Mouse (Mus musculus): ENCODE measurements around the gene Fblim1.
A peak's percentile ranks its signal among the peaks of the same experiment; 100 is the strongest.

Gene Fblim1

GRCm38 (mm10) chr4:141624983-141625773 lies 19.3 kb upstream of the Fblim1 start:
- DNase-seq, result no peak

GRCm38 (mm10) chr4:141624134-141624533 lies 18.2 kb upstream of the Fblim1 start:
- DNase-seq, result no peak

- DNase-seq, result no peak
Observed at GRCm38 (mm10) chr4:141623666-141624065, 17.8 kb upstream of the Fblim1 start, which contains the start of gene Slc25a34. TSS of gene Slc25a34 (minus strand) at chr4:141623821.

DNA sequence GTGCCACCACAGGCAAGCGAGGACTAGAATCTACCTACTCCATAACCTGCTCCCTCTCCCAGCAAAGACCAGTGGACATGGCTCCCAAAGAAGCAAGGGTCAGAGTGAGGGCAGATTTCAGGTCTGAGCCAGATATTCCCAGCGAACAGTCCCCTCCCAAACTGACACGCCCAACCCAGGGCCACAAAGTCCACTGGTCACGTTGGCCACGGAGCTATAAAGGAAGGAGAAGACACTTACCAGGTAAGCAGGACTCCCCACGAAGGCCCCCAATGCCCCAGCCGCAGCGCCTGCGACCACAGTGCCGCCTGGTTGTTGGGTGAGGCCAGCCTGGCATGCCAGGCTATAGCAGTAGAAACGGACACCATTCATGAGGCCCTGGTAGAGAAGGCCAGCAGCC lies 17.1 kb upstream of the Fblim1 start:
- DNase-seq, result no peak

GRCm38 (mm10) chr4:141622580-141622979 lies 16.7 kb upstream of the Fblim1 start:
- DNase-seq, result no peak

DNA sequence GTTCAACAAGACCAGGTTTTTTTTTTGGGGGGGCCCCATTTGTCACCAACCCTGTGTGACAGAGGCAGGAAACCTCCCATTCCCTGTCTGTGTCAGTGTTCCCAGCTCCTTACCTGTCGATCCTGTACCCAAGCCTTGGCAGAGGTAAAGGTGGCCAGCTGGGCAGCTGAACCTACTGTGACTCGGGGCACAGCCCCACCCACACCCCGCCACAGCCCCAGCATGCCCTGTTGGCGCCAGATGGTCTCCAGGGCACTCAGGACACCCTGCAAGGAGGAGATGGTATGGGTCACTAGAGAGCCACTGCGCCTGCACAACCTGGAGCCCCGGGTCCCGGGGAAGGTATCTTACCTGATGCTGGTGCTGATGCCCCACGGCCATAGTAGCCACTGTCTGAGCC lies 16.2 kb upstream of the Fblim1 start:
- DNase-seq, result no peak

GRCm38 (mm10) chr4:141621297-141621696 lies 15.4 kb upstream of the Fblim1 start:
- no peak for DNase-seq

DNA sequence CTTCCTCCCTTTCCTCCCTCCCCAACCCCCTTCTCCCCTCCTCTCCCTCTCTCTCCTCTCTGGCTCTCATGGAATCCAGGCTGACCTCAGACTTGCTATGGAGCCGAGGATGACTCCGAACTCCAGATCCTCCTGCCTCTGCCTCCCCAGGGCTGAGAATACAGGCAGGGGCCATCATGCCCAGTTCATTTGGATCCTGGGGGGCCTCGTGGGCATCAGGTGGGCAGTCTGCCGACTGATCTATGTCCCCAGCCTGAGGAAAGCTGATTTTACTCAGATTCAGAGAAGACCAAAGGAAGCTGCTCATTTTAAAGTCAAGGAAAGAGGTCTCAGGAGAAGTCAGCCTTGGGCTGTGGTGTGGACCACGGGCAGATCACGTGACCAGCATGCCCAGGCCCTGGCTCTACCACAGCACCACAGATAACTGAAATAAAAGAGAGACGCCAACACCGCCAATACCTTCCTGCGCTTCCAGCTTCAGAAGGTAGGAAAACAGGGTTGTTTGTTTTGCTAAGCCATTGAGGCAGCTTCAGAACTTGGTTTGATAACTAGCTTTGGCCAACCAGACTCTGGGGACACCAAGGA lies 13.5 kb upstream of the Fblim1 start:
- no peak for DNase-seq

- DNase-seq, result peak; percentile 67 to 74
Observed at GRCm38 (mm10) chr4:141618565-141619243, 12.8 kb upstream of the Fblim1 start, which contains the start of gene Tmem82. TSS of gene Tmem82 (minus strand) at chr4:141618633.

DNA sequence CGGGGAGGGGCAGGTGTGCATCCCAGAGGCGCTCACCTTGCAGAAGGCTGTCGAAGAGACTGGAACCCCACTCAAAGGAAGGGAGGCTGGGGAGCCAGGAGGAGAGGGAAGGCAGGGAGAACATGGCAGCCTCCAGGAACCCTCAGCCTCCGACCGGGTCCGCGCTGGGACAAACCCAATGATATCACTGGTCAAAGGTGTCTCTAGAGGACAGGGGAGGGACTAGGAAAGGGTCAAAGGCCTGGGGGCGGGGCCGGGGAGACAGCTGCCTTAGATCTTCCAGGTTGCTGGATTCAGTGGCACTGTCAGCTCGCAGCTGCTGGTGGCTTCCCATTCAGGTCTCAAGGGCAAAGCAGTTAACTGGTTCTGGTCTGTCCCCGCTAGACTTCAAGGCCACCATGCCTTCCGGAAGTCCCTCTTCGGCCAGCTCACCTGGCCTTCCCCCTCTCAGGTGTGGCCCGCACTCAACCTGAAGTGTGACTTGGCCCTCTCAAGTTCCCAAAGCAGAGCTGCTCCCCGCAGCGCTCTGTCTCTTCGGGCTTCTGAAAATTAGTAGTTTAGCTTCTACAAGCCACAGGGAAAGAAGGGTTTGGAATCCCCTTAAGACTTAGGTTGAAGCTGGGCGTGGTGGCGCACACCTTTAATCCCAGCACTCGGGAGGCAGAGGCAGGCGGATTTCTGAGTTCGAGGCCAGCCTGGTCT lies 12.1 kb upstream of the Fblim1 start:
- no peak for DNase-seq

- peak; percentile 43 to 46 for DNase-seq
Observed at GRCm38 (mm10) chr4:141617299-141617698, 11.4 kb upstream of the Fblim1 start.

DNA sequence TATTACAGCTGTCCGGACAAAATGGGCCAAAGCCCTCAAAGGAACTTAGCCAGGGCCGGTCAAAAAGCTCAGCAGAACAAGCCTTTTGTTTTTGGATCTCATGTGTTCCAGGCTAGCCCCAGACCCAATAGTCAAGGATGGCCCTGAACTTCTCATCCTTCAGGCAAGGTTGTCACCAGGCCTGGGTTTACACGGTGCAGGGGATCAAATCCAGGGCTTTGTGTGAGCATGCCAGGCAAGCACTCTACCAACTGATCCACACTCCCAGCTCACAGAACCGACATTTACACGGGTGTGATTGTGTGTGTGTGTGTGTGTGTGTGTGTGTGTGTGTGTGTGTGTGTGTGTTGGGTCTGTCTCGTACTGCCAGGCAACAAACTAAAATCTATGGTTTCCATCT lies 10.9 kb upstream of the Fblim1 start:
- DNase-seq, result no peak

DNA sequence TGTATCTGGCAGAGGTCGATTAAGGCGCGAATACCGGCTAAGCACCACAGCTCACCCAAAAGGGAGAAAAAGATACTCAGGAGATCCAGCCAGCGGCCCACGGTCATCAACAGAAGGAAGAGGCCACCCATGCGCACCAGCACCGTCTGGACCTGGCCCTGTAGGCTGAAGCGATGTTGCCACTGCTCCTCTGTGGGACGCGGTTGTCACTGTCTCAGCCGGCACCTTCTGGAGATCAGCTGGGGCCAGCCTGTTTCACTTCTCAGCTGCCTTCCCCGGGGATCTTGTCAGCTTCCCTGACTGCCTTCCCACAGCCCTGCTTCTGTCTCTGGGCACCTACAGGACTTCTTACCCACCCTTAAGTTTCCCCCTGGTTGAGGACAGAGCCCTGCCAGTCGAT lies 9.1 kb upstream of the Fblim1 start:
- no peak for DNase-seq

DNA sequence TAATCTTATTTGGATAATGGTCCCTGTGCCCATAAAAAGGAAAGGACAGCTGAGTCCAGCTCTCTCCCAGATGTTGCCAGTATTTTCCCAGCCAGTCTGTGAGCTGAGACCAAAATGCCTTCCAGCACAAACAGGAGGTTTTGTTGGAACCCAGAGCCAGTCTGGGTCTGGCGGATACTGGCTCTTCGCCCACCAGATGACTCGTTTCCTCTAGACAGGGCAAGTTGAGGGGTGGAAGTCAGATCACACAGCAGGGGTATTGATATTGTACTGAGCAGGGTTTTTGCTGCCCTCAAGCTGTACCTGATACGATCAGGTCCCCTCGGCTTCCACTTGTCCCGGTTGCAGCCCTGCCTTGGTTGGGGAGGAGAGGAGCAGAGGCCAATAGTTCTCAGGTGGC lies 3.6 kb upstream of the Fblim1 start:
- DNase-seq, result no peak

DNA sequence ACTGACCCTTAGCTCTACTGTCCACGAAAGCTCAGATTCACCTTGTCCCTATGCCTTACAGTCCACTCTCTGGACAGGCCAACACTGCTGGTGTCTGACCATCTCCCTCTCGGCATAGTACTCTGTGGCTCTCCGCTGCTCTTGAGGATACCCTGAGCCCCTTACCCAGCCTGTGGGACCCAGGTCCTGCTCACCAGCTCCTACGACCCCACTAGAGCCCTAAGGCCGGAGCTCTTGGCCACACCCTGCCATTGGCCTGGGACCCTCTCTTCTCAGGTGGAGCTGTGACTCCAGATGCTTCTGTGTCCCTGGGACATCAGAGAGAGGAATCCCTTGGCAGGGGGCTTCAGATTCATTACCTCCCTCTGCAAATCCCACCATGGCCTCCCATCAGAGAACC lies 475 bp downstream of the Fblim1 start:
- no peak for DNase-seq

- no peak for DNase-seq
Observed at GRCm38 (mm10) chr4:141604493-141604892, 1.4 kb downstream of the Fblim1 start.

DNA sequence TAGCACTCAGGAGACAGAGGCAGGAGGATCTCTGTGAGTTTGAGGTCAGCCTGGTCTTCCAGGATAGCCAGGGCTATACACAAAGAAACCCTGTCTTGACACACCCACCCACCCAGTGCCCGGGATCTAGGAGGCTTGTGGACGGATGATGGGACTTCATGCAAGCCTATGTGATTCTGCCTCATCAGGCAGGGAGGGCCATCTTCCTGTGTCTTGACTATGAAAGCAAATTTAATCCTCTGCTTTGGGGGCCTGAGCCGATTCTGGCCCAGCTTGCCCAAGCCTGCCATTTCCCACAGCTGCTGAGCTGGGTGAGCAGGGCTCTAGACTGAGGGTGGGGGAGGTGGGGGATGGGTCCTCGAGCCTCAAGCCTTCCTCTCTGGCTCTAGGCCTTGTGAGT lies 2.0 kb downstream of the Fblim1 start:
- no peak for DNase-seq

GRCm38 (mm10) chr4:141602523-141603223 lies 3.2 kb downstream of the Fblim1 start:
- DNase-seq, result no peak

- DNase-seq, result no peak
Observed at GRCm38 (mm10) chr4:141601148-141601862, 4.6 kb downstream of the Fblim1 start.

DNA sequence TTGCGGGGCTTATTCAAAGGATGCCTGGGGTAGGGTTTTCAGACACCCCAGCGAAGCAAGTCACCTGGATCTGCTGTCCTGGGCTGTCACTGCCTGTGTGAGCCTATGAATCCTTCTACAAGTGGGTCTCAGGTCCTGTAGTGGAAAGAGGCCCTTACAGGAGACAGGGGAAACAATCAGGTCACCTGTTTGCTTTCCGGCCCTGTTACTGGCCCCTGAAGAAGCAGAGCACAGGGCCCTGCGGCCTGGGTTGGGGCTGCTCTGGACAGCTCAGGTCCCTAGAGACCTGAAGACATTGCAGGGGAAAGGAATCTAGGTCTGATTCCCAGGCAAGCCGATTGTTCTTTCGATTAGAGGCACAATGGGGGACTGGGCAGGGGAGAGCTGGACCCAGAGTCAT lies 5.5 kb downstream of the Fblim1 start:
- no peak for DNase-seq

DNA sequence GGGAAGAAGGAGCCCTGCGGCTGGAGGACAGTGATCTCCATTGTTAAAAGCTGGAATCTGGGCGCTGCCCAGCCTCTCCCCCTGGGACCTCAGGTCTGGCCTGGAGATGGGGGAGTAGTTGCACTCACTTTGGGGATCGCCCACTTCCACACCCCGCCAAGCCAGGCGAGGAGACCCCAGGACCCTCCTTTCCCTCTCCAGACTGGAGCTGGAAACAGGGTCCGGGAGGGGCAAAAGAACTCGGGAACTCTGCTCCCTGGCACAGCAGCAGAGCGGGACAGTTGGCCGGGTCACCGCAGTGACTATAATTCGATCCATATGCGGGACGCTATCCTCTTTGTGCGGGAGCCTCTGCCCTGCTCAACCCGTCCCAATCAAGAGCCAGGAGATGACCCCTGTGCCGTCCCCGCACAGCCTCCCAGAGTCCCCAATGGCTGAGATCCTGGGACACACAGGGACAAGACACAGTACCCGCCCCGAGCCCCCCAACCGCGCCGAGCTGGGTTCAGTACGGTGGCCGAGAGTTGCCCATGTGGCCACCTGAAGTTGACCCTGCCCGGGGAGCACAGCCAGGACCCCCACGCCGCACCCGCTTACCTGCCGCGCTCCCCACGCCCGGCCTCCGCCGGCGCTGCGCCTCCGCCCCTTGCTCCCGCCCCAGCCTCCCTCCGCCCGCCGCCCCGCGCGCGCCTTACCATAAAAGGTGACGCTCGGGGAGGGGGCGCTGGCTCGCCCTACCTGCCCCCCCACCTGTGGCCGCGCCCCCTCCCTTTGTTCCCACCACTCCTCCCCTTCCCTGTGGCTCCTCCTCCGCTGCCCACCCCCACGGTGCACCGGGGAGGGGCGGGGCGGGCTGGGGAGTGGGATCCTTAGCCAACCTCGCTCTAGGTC lies 6.4 kb downstream of the Fblim1 start:
- no peak for DNase-seq
